Mouse (Mus musculus) spleen, postnatal 10 days (tissue): Measurements from ENCODE around the gene Hmg20b.

Source experiments
- DNase-seq, 2 experiments: peaks; one replicate each; pipeline ENCODE4 v3.0.0; 2021 to 2022; ENCODE audit warnings: low spot score in 2 of 2

Gene Hmg20b

GRCm38 (mm10) chr10:81326858-81327257 is 23.4 kb downstream of the Hmg20b start:
- no peak for DNase-seq

GRCm38 (mm10) chr10:81325781-81326180 is 24.5 kb downstream of the Hmg20b start:
- no peak for DNase-seq

GRCm38 (mm10) chr10:81325176-81325575 is 25.1 kb downstream of the Hmg20b start:
- DNase-seq, result no peak

DNA sequence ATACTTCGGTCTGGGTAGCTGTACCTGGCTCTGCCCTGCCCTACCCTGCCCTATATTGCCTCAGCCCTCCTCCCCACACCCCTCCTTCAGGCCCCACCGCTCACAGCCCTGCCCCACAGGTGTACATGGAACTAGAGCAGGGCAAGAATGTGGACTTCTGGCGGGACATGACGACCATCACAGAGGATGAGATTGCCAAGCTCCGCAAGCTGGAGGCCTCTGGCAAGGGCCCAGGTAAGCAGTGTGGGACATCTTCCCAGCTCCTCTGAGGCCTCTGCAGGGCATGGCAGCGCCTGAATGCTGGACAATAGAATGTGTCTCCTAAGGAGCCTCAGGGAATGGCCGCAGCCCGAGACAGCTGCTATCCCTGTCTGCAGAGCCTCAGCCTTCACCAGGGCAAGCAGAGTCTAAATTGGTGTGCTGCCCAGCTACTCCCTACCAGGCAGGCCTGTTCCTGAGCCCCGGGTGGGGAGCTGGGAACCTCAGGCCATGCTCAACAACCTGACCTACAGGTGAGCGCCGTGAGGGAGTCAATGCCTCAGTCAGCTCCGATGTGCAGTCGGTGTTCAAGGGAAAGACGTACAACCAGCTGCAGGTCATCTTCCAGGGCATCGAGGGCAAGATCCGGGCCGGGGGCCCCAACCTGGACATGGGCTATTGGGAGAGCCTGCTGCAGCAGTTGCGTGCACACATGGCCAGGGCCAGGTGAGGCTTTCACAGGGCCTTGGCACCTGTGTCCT is 26.3 kb downstream of the Hmg20b start:
- no peak for DNase-seq

DNA sequence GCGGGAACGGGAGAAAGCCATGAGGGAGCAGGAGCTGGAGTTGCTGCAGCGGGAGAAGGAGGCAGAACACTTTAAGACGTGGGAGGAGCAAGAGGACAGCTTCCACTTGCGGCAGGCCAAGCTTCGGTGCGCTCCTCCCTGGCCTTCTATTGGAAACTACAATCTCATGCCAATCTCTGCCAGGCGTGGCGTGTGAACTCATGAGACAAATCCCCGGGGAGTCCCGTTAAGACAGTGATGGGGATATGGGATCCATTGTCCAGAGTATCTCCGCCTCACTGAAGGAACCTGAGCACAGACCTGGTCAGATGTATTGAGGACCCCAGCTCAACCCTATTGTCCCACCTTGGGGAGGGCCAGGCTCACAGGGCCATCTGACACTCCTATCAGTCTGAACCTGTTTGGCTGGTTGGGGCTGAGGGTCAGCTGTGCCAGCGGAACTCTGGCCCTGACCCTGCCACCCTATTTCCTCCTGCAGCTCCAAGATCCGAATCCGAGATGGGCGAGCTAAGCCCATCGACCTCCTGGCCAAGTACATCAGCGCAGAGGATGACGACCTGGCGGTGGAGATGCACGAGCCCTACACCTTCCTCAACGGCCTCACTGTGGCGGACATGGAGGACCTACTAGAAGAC is 27.0 kb downstream of the Hmg20b start:
- no peak for DNase-seq

DNA sequence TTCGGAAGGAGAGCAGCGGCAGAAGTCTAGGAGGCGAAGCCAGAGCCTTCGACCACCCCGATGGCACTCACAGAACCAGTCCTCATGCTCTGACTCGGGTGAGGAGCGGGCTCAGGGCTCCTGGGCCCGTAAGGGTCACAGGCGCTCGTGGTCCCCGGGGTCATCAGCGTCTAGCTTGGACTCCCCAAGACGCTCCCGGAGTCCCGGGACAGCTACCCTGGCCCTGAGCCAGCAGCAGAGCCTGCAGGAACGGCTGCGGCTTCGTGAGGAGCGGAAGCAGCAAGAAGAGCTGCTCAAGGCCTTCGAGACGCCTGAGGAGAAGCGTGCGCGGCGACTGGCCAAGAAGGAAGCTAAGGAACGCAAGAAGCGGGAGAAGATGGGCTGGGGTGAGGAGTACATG is 27.8 kb downstream of the Hmg20b start:
- no peak for DNase-seq

GRCm38 (mm10) chr10:81321436-81321835 is 28.8 kb downstream of the Hmg20b start:
- no peak for DNase-seq

DNA sequence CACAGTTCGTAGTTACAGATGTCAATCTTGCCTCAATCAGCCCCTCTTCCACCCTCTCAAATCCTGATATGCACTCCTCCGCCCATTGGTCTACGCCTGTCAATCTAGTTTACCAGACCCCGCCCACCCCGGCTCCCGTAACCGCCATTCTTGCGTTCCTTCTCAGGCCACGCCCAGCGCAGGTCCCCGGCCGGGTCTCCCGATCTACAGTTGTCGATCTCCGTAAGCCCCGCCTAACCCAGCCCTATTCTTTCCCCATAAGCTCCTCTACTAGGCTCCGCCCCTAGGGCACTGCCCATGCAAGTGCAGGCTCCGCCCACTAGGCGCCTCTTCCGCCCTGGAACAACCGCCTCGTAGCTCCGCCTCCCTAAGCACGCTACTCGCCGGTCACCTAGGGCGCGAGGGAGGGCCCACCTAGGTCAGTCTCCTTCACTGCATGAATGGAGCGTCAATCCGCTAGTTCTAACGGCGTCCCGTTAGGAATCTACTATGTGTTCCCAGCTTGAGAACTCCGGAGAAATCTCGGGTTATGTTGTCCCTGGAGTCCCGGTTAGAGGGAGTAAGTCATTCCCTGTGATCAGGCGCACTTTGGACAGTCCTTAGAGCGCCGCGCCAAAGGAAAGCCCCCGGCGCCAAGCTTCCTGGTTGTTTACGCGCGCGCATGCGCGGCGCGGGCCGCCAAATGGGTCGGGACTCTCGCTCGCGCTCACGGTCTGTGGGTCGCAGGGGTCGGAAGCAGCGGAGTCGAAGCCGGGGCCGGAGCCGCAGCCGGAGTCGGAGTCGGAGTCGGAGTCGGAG is 29.5 kb downstream of the Hmg20b start, which contains the start of gene Cactin:
TSS of gene Cactin (plus strand) at position 554 of the 798 bp plus-strand sequence.
- DNase-seq, result peak; percentile 96 to 99

GRCm38 (mm10) chr10:81319741-81320549 is 30.3 kb downstream of the Hmg20b start:
- peak in 1 of 2 experiments; percentile 45 for DNase-seq

GRCm38 (mm10) chr10:81319330-81319699 is 31.0 kb downstream of the Hmg20b start:
- DNase-seq, result peak in 1 of 2 experiments; percentile 58

DNA sequence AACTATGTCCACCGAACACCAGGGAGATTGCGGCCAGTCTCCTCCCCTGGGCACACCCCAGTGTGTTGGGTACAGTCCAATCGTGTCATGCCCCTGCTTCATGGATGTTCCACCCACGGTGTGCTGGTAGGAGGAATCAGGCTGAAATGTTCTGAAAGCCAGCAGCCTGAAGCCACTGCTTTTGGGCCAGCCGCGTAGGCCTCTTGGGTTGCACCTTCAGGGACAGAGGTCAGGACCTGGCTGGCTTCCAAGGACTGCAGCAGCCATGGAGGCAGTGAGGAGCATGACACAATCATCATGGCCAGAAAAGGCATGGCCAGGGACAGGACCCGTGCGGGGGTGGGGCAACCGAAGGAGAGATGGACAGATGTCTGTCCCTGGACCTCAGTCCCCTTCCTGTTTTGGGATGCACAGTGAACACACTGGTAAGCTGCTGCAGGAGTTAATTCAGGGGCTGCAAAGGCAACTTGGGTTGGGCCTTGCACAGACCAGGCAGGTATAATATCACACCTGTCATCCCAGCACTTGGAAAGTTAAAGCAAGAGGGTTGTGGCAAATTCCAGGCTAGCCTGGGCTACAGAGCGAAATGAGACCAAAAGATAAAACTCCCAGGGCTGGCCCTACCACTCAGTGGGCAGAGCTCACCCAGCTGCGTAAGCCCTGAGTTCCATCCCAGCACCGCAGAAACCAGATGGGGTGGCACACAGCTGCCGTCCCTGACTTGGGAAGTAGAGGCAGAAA is 31.5 kb downstream of the Hmg20b start:
- peak in 1 of 2 experiments; percentile 45 for DNase-seq

GRCm38 (mm10) chr10:81317273-81317672 is 33.0 kb downstream of the Hmg20b start:
- peak in 1 of 2 experiments; percentile 61 for DNase-seq

DNA sequence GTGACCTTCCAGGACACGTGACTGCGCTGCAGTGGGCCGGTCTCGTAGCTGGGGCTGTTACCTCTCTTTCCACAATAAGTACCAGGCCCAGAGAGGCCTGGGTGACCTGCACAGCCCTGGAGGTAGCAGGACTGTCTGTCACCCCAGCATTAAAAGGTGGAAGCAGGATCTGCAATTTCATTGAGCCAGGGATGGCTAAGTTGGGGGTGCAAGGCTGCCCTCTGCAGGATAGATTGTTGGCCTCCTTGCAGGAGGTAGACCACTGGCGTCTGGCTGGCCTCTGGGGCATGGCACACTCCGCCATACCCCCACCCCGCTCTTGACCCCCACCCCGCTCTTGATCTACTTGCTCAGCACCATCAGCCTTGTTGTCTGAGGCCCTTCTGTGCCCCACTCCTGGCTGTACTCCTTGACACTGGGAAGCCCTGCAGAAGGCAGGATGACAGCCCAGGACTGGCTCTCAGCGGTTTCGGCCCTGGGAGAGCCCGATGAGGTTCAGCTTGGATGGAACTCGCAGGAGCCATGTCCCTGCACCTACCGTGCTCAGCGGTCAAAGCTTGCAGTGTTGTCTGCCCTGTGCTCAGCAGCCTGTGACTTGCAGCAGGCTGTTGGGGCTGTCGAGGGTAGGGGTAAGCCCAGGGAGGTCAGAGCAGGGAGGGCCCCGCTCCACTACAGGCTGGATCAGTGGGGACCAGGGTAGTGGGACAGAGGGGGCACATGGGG is 33.8 kb downstream of the Hmg20b start:
- DNase-seq, result peak in 1 of 2 experiments; percentile 58

DNA sequence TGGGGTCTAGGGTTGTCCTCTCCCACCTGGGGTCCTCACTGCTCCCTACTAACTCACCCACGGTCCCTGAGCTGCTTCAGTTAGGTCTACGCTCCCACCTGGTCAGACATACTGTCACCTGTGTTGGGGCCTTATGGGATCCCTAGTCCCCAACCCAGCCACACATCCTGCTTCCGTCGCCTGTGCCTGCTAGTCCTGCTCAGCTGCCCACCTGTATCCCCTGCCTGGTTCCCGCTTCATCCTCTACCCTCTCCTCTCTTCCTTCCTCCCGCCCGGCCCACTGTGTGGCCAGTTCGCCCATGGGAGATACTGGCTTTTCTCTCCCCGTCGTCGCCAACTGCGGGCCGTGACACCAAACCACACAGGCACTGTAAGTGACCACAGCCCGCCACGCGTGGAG is 34.7 kb downstream of the Hmg20b start:
- DNase-seq, result no peak

DNA sequence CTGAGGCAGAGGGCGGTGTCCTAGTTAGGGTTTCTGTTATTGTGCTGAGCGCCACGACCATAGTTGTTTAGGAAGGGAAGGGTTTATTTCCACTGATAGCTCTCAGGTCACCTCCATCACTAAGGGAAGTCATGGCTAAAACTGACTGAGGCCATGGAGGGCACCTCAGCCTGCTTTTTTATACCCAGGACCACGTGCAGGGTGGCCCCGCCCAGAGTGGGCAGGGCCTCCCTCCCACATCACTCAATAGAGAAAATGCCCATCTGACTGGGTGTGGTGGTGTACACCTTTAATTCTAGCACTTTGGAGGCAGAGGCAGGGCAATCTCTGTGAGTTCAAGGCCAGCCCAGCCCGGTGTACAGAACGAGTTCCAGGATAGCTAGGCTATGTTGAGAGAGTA is 36.1 kb downstream of the Hmg20b start:
- DNase-seq, result no peak

DNA sequence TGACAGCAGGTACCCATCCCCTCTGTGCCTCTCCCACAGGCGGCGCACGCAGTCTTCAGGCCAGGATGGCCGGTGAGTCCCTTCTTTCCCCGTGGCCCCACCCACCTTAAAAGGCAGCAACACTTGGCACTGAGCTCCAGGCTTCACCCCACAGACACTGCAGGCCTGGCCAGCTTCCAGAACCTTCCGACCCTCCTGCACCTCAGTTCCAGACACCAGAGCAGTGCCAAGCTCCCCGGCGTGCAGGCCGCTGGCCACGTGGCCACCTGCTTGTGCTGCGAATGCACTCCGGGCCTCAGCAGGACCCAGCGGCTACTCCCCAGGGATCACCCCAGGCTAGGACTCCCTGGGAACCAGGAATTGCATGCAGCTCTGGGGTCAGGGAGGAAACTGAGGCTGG is 36.7 kb downstream of the Hmg20b start:
- no peak for DNase-seq

DNA sequence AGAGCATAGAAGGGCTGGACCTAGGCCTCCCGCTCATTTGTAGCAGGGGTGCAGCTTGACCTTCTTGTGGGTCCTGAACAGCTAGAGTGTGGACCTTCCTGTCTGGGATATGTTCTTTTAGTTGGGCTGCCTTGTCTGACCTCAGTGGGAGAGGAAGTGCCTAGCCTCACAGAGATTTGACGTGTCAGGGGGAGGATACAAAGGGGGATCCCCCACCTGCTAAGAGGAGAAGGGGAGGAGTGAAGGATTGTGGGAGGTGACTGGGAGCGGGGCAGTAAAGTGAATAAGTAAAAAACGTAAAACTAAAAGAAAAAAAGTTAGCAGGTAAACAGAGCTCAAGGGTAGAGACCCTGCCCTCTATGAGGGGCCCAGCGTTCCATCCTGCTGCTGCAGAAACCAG is 40.7 kb downstream of the Hmg20b start:
- DNase-seq, result no peak

- DNase-seq, result no peak
Observed at GRCm38 (mm10) chr10:81306837-81307682, 43.2 kb downstream of the Hmg20b start.

- DNase-seq, result no peak
Observed at GRCm38 (mm10) chr10:81306173-81306668, 44.1 kb downstream of the Hmg20b start.
